ENCODE assay signal across 8 mouse cellular contexts in genomic region chr10:128491495-128491894, GRCm38 (mm10). TPM values are rescaled to one million over a fixed set of nuclear protein-coding genes. Genes with fewer than 3 reads are reported as not detected.
A peak's percentile ranks its signal among the peaks of the same experiment; 100 is the strongest.
DNase-seq lines count a peak whose midpoint lies in the region; ATAC-seq and TF ChIP-seq lines count a peak whose summit lies in the region.

No protein-coding gene starts in this region.

- peak overlapping the region; percentile 87 for H3K4me2 ChIP-seq in intestine, embryonic 14.5 days (ENCODE audit: low read length)
- peak overlapping the region; percentile 68 for H3K4me2 ChIP-seq in liver, embryonic 14.5 days (ENCODE audit: low read depth)

- H3K27me3 ChIP-seq in intestine, embryonic 14.5 days (replicated peaks; ENCODE audit: control insufficient read depth, insufficient read depth, low read length) = no peaks in the 10 kb centered on the region
- H3K27me3 ChIP-seq in liver, embryonic 14.5 days (ENCODE audit: control insufficient read depth, insufficient read depth, low read length) = no peaks in the 10 kb centered on the region

- peak overlapping the region; percentile 100 for H3K27ac ChIP-seq in gastrocnemius, adult 2 months
- no peak overlapping the region for H3K27ac ChIP-seq in cortical plate, adult 2 months (ENCODE audit: insufficient read depth, low read length)
- H3K27ac ChIP-seq in intestine, embryonic 14.5 days (ENCODE audit: low read depth) = peak overlapping the region; percentile 95
- no peak overlapping the region for H3K27ac ChIP-seq in liver, embryonic 14.5 days
- H3K27ac ChIP-seq in olfactory bulb, adult 2 months (ENCODE audit: insufficient read depth, low read depth, low read length) = no peak overlapping the region

- H3K4me1 ChIP-seq in cortical plate, adult 2 months (ENCODE audit: control insufficient read depth, insufficient read depth, low read length) = peaks cover 2% of the 10 kb centered on the region
- peaks cover 23% of the 10 kb centered on the region for H3K4me1 ChIP-seq in intestine, embryonic 14.5 days (replicated peaks; ENCODE audit: control insufficient read depth, insufficient read depth, low read length)
- peaks cover 13 to 27% of the 10 kb centered on the region in 2 experiments for H3K4me1 ChIP-seq in liver, embryonic 14.5 days (replicated peaks; ENCODE audit: control insufficient read depth in 2 of 2, insufficient read depth in 2 of 2, low read length in 1 of 2)
- peaks cover 42% of the 10 kb centered on the region for H3K4me1 ChIP-seq in olfactory bulb, adult 2 months (ENCODE audit: control insufficient read depth, insufficient read depth, low read length)

- no peak for TF ChIP-seq CTCF in gastrocnemius, adult 2 months (IDR thresholded peaks at IDR 0.05)
- no peak for TF ChIP-seq CTCF in cortical plate, adult 2 months (IDR thresholded peaks at IDR 0.05; ENCODE audit: extremely low read depth, insufficient read depth, low read length)
- no peak for TF ChIP-seq CTCF in liver, embryonic 14.5 days (IDR thresholded peaks at IDR 0.05; ENCODE audit: low read depth)
- TF ChIP-seq CTCF in olfactory bulb, adult 2 months (IDR thresholded peaks at IDR 0.05; ENCODE audit: insufficient read depth, low read depth, low read length) = no peak

- no peak for DNase-seq in gastrocnemius, adult 2 months
- DNase-seq in gastrocnemius, adult 18-20 months (ENCODE audit: low spot score) = no peak
- DNase-seq in intestine, embryonic 14.5 days (ENCODE audit: low spot score) = peak; percentile 68
- DNase-seq in liver, embryonic 14.5 days (ENCODE audit: low read depth in 3 of 3, low spot score in 3 of 3) = no peak
- no peak for DNase-seq in ovary, postnatal 14 days (ENCODE audit: low spot score)
- no peak for DNase-seq in spleen, adult 18-20 months

- peak overlapping the region; percentile 98 for H3K4me3 ChIP-seq in gastrocnemius, adult 2 months
- peak overlapping the region; percentile 76 for H3K4me3 ChIP-seq in cortical plate, adult 2 months (ENCODE audit: insufficient read depth, low read length)
- peak overlapping the region; percentile 99 for H3K4me3 ChIP-seq in intestine, embryonic 14.5 days (ENCODE audit: low read depth, low read length)
- H3K4me3 ChIP-seq in liver, embryonic 14.5 days (ENCODE audit: insufficient read depth in 1 of 2, low read depth in 2 of 2, low read length in 2 of 2) = peak overlapping the region in 1 of 2 experiments; percentile 92; a peak in 2 of 4 replicates
- H3K4me3 ChIP-seq in olfactory bulb, adult 2 months (ENCODE audit: insufficient read depth, low read depth, low read length) = peak overlapping the region; percentile 4; the same call in 1 of the 2 replicates

- WGBS in intestine, embryonic 14.5 days = 15% methylated on average over 6 of the region's 6 CpGs
- WGBS in liver, embryonic 14.5 days (ENCODE audit: insufficient replicate concordance) = 50% methylated on average over 6 of the region's 6 CpGs
- 55% methylated on average over 6 of the region's 6 CpGs for WGBS in olfactory bulb, adult 2 months

- intact Hi-C loops in gastrocnemius, adult 2 months (cut with DNase I) = loop anchor here (5.0 kb wide), 1 partner anchor 36 kb away; the partner anchor contains the start of gene Esyt1

- TF ChIP-seq EP300 in liver, embryonic 14.5 days (IDR thresholded peaks at IDR 0.05; ENCODE audit: low read depth) = no peak

- no peaks in the 10 kb centered on the region for H3K9me3 ChIP-seq in intestine, embryonic 14.5 days (ENCODE audit: control insufficient read depth, low read length)
- no peaks in the 10 kb centered on the region for H3K9me3 ChIP-seq in liver, embryonic 14.5 days (ENCODE audit: control insufficient read depth, low read length)

- TF ChIP-seq POLR2A in cortical plate, adult 2 months (IDR thresholded peaks at IDR 0.05; ENCODE audit: extremely low read depth, insufficient read depth, low read length) = no peak
- no peak for TF ChIP-seq POLR2A in olfactory bulb, adult 2 months (IDR thresholded peaks at IDR 0.05; ENCODE audit: insufficient read depth, low read depth, low read length)

- peaks cover 56% of the 10 kb centered on the region for H3K36me3 ChIP-seq in intestine, embryonic 14.5 days (ENCODE audit: control insufficient read depth, insufficient read depth, low read length)
- peaks cover 37% of the 10 kb centered on the region for H3K36me3 ChIP-seq in liver, embryonic 14.5 days (replicated peaks; ENCODE audit: control insufficient read depth, insufficient read depth, low read depth)

- peak overlapping the region; percentile 97 for H3K9ac ChIP-seq in intestine, embryonic 14.5 days (ENCODE audit: low read length)
- H3K9ac ChIP-seq in liver, embryonic 14.5 days (replicated peaks) = no peak overlapping the region; the same call in 1 of the 2 replicates

- ATAC-seq in intestine, embryonic 14.5 days (replicated peaks; ENCODE audit: low FRiP score, low TSS enrichment, low read depth) = no peak
- ATAC-seq in liver, embryonic 14.5 days (ENCODE audit: insufficient read depth) = no peak

RNA-seq across cellular contexts. Expression of gene Myl6, which starts 2.5 kb away (rescaled TPM):
- total RNA-seq in gastrocnemius, adult 2 months (2021) = 100 to 1,000 TPM; 171 to 179 TPM
- total RNA-seq in gastrocnemius, adult 18-20 months (2021) = 100 to 1,000 TPM; 150 to 187 TPM
- 1,299 and 1,338 TPM in 2 replicates for polyA plus RNA-seq in cortical plate, adult 2 months (2012; rRNA removed)
- 1,777 and 1,828 TPM in 2 replicates for polyA plus RNA-seq in intestine, embryonic 14.5 days (2014; fragmentation: Nextera tagmentation; extraction: Ambion mirVana)
- polyA plus RNA-seq in liver, embryonic 14.5 days (2012; rRNA removed) = 429 and 654 TPM in 2 replicates
- polyA plus RNA-seq in liver, embryonic 14.5 days (2014; fragmentation: Nextera tagmentation; extraction: Ambion mirVana) = 490 and 506 TPM in 2 replicates
- not detected in 2 replicates for polyA plus RNA-seq in olfactory bulb, adult 2 months (2012; ENCODE audit: insufficient read depth, insufficient read length, low replicate concordance, missing spikeins)

RNA-seq across cellular contexts. Expression of gene Myl6b, which starts 7.0 kb away (rescaled TPM):
- total RNA-seq in gastrocnemius, adult 2 months (2021) = 10 to 100 TPM in 1 of 2 experiments, 1 to 10 TPM in 1; 6.5 to 17.8 TPM
- total RNA-seq in gastrocnemius, adult 18-20 months (2021) = 10 to 100 TPM in 1 of 2 experiments, 1 to 10 TPM in 1; 9.0 to 28.2 TPM
- polyA plus RNA-seq in cortical plate, adult 2 months (2012; rRNA removed) = 33.7 and 36.7 TPM in 2 replicates
- 3.1 TPM in 2 replicates for polyA plus RNA-seq in intestine, embryonic 14.5 days (2014; fragmentation: Nextera tagmentation; extraction: Ambion mirVana)
- polyA plus RNA-seq in liver, embryonic 14.5 days (2012; rRNA removed) = 1.2 and 1.5 TPM in 2 replicates
- polyA plus RNA-seq in liver, embryonic 14.5 days (2014; fragmentation: Nextera tagmentation; extraction: Ambion mirVana) = 0.72 and 1.3 TPM in 2 replicates
- polyA plus RNA-seq in olfactory bulb, adult 2 months (2012; ENCODE audit: insufficient read depth, insufficient read length, low replicate concordance, missing spikeins) = not detected in 2 replicates

RNA-seq across cellular contexts. Expression of gene Smarcc2, which starts 32.4 kb away (rescaled TPM):
- 10 to 100 TPM; 46.5 to 53.2 TPM for total RNA-seq in gastrocnemius, adult 2 months (2021)
- 10 to 100 TPM; 44.1 to 49.5 TPM for total RNA-seq in gastrocnemius, adult 18-20 months (2021)
- polyA plus RNA-seq in cortical plate, adult 2 months (2012; rRNA removed) = 209 and 223 TPM in 2 replicates
- 71.9 and 82.2 TPM in 2 replicates for polyA plus RNA-seq in intestine, embryonic 14.5 days (2014; fragmentation: Nextera tagmentation; extraction: Ambion mirVana)
- polyA plus RNA-seq in liver, embryonic 14.5 days (2012; rRNA removed) = 23.2 and 29.8 TPM in 2 replicates
- polyA plus RNA-seq in liver, embryonic 14.5 days (2014; fragmentation: Nextera tagmentation; extraction: Ambion mirVana) = 27.7 and 32.8 TPM in 2 replicates
- 236 and 251 TPM in 2 replicates for polyA plus RNA-seq in olfactory bulb, adult 2 months (2012; ENCODE audit: insufficient read depth, insufficient read length, low replicate concordance, missing spikeins)

RNA-seq across cellular contexts. Expression of gene Esyt1, which starts 34.2 kb away (rescaled TPM):
- total RNA-seq in gastrocnemius, adult 2 months (2021) = 10 to 100 TPM; 13.7 to 14.3 TPM
- total RNA-seq in gastrocnemius, adult 18-20 months (2021) = 10 to 100 TPM; 12.3 to 15.3 TPM
- polyA plus RNA-seq in cortical plate, adult 2 months (2012; rRNA removed) = 11.6 and 12.0 TPM in 2 replicates
- polyA plus RNA-seq in intestine, embryonic 14.5 days (2014; fragmentation: Nextera tagmentation; extraction: Ambion mirVana) = 27.3 and 28.0 TPM in 2 replicates
- polyA plus RNA-seq in liver, embryonic 14.5 days (2012; rRNA removed) = 9.4 and 10.3 TPM in 2 replicates
- polyA plus RNA-seq in liver, embryonic 14.5 days (2014; fragmentation: Nextera tagmentation; extraction: Ambion mirVana) = 7.0 and 7.8 TPM in 2 replicates
- polyA plus RNA-seq in olfactory bulb, adult 2 months (2012; ENCODE audit: insufficient read depth, insufficient read length, low replicate concordance, missing spikeins) = not detected in 2 replicates

RNA-seq across cellular contexts. Expression of gene Zc3h10, which starts 56.1 kb away (rescaled TPM):
- total RNA-seq in gastrocnemius, adult 2 months (2021) = 1 to 10 TPM; 4.2 to 6.5 TPM
- 1 to 10 TPM; 4.6 to 8.3 TPM for total RNA-seq in gastrocnemius, adult 18-20 months (2021)
- polyA plus RNA-seq in cortical plate, adult 2 months (2012; rRNA removed) = 11.9 and 12.9 TPM in 2 replicates
- polyA plus RNA-seq in intestine, embryonic 14.5 days (2014; fragmentation: Nextera tagmentation; extraction: Ambion mirVana) = 11.3 TPM in 2 replicates
- polyA plus RNA-seq in liver, embryonic 14.5 days (2012; rRNA removed) = 3.3 and 4.0 TPM in 2 replicates
- polyA plus RNA-seq in liver, embryonic 14.5 days (2014; fragmentation: Nextera tagmentation; extraction: Ambion mirVana) = 4.3 and 5.3 TPM in 2 replicates
- polyA plus RNA-seq in olfactory bulb, adult 2 months (2012; ENCODE audit: insufficient read depth, insufficient read length, low replicate concordance, missing spikeins) = not detected in 2 replicates

Comparison
In these comparisons a context has a peak if more than half of its experiments do, and no peak if none do; other contexts are left out.
1. H3K27ac ChIP-seq: peak in gastrocnemius, adult 2 months (single experiment) and intestine, embryonic 14.5 days (single experiment); none in cortical plate, adult 2 months (single experiment), liver, embryonic 14.5 days (single experiment) and olfactory bulb, adult 2 months (single experiment).